18 mouse cellular contexts compared by ENCODE assay signal in genomic region chr6:97555637-97556036, GRCm38 (mm10).
"Had no signal": no experiment of that assay in that cellular context is flagged by ENCODE, and none has a peak within 500 bp of the region (broad histone marks: within the 10 kb centered on the region; RNA-seq: fewer than 3 reads in every experiment).

No protein-coding gene starts in this region.

- H3K36me3 ChIP-seq: lung, embryonic 15.5 days; midbrain, embryonic 13.5 days; midbrain, embryonic 15.5 days; neural tube, embryonic 12.5 days; stomach, embryonic 15.5 days had no signal

- H3K4me3 ChIP-seq: lung, embryonic 15.5 days; megakaryocyte, embryonic 14.5 days; midbrain, embryonic 13.5 days; midbrain, embryonic 15.5 days; neural tube, embryonic 12.5 days; stomach, embryonic 15.5 days had no signal

- H3K27ac ChIP-seq: lung, embryonic 15.5 days; macrophage; midbrain, embryonic 13.5 days; midbrain, embryonic 15.5 days; neural tube, embryonic 12.5 days; stomach, embryonic 15.5 days; stomach, postnatal 0 days had no signal

- H3K27me3 ChIP-seq: lung, embryonic 15.5 days; midbrain, embryonic 13.5 days; midbrain, embryonic 15.5 days; neural tube, embryonic 12.5 days; stomach, embryonic 15.5 days had no signal

- ATAC-seq: liver, postnatal 0 days; lung, postnatal 0 days; midbrain, embryonic 15.5 days had no signal

- H3K9me3 ChIP-seq: lung, embryonic 15.5 days; midbrain, embryonic 13.5 days; midbrain, embryonic 15.5 days; neural tube, embryonic 12.5 days; stomach, embryonic 15.5 days had no signal

- DNase-seq: liver, postnatal 0 days; lung, adult 2 months; lung, postnatal 14 days; lung, postnatal 36 days; right cerebral cortex, postnatal 14 days; thymus, adult 2 months; thymus, postnatal 25 days; thymus, postnatal 4 days had no signal

- H3K9ac ChIP-seq: liver, postnatal 0 days; lung, embryonic 15.5 days; midbrain, embryonic 13.5 days; midbrain, embryonic 15.5 days; neural tube, embryonic 12.5 days; stomach, embryonic 15.5 days had no signal

- H3K4me1 ChIP-seq: megakaryocyte, embryonic 14.5 days; stomach, embryonic 15.5 days had no signal

- H3K4me2 ChIP-seq: lung, embryonic 15.5 days; midbrain, embryonic 11.5 days; midbrain, embryonic 13.5 days; midbrain, embryonic 15.5 days; neural tube, embryonic 12.5 days; stomach, embryonic 15.5 days had no signal
